Mouse (Mus musculus) liver, postnatal 0 days (tissue): ENCODE measurements around the gene Sgo1.

Source experiments
- CTCF ChIP-seq: sonication (generic); IDR thresholded peaks from 2 replicates; pipeline ENCODE4 v1.5.1; 2016; ENCODE audit warnings: antibody characterized with exemption, low read depth
- EP300 ChIP-seq: IDR thresholded peaks from 2 replicates; pipeline ENCODE4 v1.6.1; 2016; ENCODE audit warnings: antibody characterized with exemption, low read depth, mild to moderate bottlenecking

- TF ChIP-seq CTCF: no peak
- TF ChIP-seq EP300: no peak
These were observed 27.9 kb downstream of the Sgo1 start for GRCm38 (mm10) chr17:53661056-53661840.
